Mouse (Mus musculus) liver, embryonic 16.5 days (tissue): ENCODE results near the gene Zmat5. TPM values are rescaled to one million over a fixed set of nuclear protein-coding genes. Genes with fewer than 3 reads are reported as not detected.

Experiments
- ATAC-seq: fragments of 200-750 bp; cut with Nextera tagmentation; 2 replicates; pipeline ENCODE4 v1.8.0; 2017; ENCODE audit warnings: low read depth, mild to moderate bottlenecking, moderate number of reproducible peaks, moderate library complexity
- H3K27ac ChIP-seq: fragments of 300-500 bp; sonication (generic); 2 replicates; pipeline ENCODE4 v1.5.1; 2014; ENCODE audit warnings: mild to moderate bottlenecking, low read length
- H3K27me3 ChIP-seq: fragments of 300-500 bp; sonication (generic); 2 replicates; pipeline ENCODE4 v1.6.1; 2014; ENCODE audit warnings: low read depth, low read length, mixed read lengths; ENCODE audit not compliant: control insufficient read depth, insufficient read depth
- H3K36me3 ChIP-seq: fragments of 300-500 bp; sonication (generic); 2 replicates; pipeline ENCODE4 v1.6.1; 2014; ENCODE audit warnings: mild to moderate bottlenecking; ENCODE audit not compliant: control insufficient read depth, insufficient read depth
- H3K4me1 ChIP-seq: fragments of 300-500 bp; sonication (generic); 2 replicates; pipeline ENCODE4 v1.6.1; 2014; ENCODE audit warnings: low read depth, low read length, mixed read lengths; ENCODE audit not compliant: control insufficient read depth
- H3K4me2 ChIP-seq: fragments of 300-500 bp; sonication (generic); 2 replicates; pipeline ENCODE4 v1.6.1; 2014; ENCODE audit warnings: low read depth, low read length, mixed read lengths
- H3K4me3 ChIP-seq: fragments of 300-500 bp; sonication (generic); 2 replicates; pipeline ENCODE4 v1.5.1; 2014; ENCODE audit warnings: low read depth, mild to moderate bottlenecking, low read length
- H3K9ac ChIP-seq: fragments of 300-500 bp; sonication (generic); 2 replicates; pipeline ENCODE4 v1.6.1; 2014; ENCODE audit warnings: low read depth, low read length
- H3K9me3 ChIP-seq: fragments of 300-500 bp; sonication (generic); replicated peaks from 2 replicates; pipeline ENCODE4 v1.6.1; 2016; ENCODE audit warnings: low read length; ENCODE audit not compliant: control insufficient read depth
- WGBS: fragments of 180-500 bp; shearing (Covaris S2); extraction: QIAGEN DNeasy Blood & Tissue Kit; methylation state at CpG from one replicate; pipeline ENCODE4 v1.1.7; 2014; ENCODE audit not compliant: insufficient replicate concordance; 5-methylcytosine and 5-hydroxymethylcytosine counted together
- polyA plus RNA-seq: library from polyadenylated mRNA; unstranded; fragments of >200 nt; fragmentation: Nextera tagmentation; extraction: Ambion mirVana; gene quantifications from 2 replicates; pipeline ENCODE4 v1.2.1, GENCODE M21; 2015

The Zmat5 gene
- polyA plus RNA-seq, 1 experiment from 2014 or later = 21.7 TPM

GRCm38 (mm10) chr11:4737682-4738081, 33.2 kb downstream of the Zmat5 start:
- Histone ChIP-seq H3K9me3 (no peaks in the 10 kb centered on the region), H3K4me1 (no peaks in the 10 kb centered on the region), H3K27ac (no peak overlapping the region), H3K4me2 (no peak overlapping the region), H3K27me3 (no peaks in the 10 kb centered on the region; the same call in 1 of the 2 replicates), H3K9ac (no peak overlapping the region), H3K4me3 (no peak overlapping the region), H3K36me3 (no peaks in the 10 kb centered on the region)
- 81% methylated on average over 10 of the region's 10 CpGs for WGBS
- ATAC-seq = no peak

GRCm38 (mm10) chr11:4738719-4739118, 34.2 kb downstream of the Zmat5 start:
- ATAC-seq = no peak
- H3K9ac ChIP-seq = no peak overlapping the region
- no peak overlapping the region for H3K4me3 ChIP-seq
- no peak overlapping the region for H3K4me2 ChIP-seq
- no peak overlapping the region for H3K27ac ChIP-seq
- no peaks in the 10 kb centered on the region for H3K4me1 ChIP-seq
- WGBS = 84% methylated on average over 16 of the region's 16 CpGs
- peaks cover 7% of the 10 kb centered on the region; the same call in 1 of the 2 replicates for H3K27me3 ChIP-seq
- no peaks in the 10 kb centered on the region for H3K36me3 ChIP-seq
- no peaks in the 10 kb centered on the region for H3K9me3 ChIP-seq

- Histone ChIP-seq H3K4me2 (no peak overlapping the region), H3K27me3 (peaks cover 27% of the 10 kb centered on the region), H3K4me1 (no peaks in the 10 kb centered on the region), H3K9me3 (no peaks in the 10 kb centered on the region), H3K27ac (no peak overlapping the region), H3K4me3 (no peak overlapping the region), H3K9ac (no peak overlapping the region), H3K36me3 (no peaks in the 10 kb centered on the region)
- ATAC-seq = peak; percentile 68
- 41% methylated on average over 5 of the region's 5 CpGs for WGBS
Observed at GRCm38 (mm10) chr11:4740785-4741184, 36.3 kb downstream of the Zmat5 start.

GRCm38 (mm10) chr11:4744691-4745090, 40.2 kb downstream of the Zmat5 start:
- 56% methylated on average over 6 of the region's 6 CpGs for WGBS
- Histone ChIP-seq H3K36me3 (no peaks in the 10 kb centered on the region), H3K27ac (no peak overlapping the region), H3K27me3 (peaks cover 66% of the 10 kb centered on the region), H3K4me2 (no peak overlapping the region), H3K9ac (no peak overlapping the region), H3K9me3 (no peaks in the 10 kb centered on the region), H3K4me1 (no peaks in the 10 kb centered on the region; the same call in 1 of the 2 replicates), H3K4me3 (no peak overlapping the region)
- ATAC-seq = no peak

- Histone ChIP-seq H3K27me3 (peaks cover 70% of the 10 kb centered on the region), H3K4me3 (peak overlapping the region; percentile 45), H3K36me3 (no peaks in the 10 kb centered on the region), H3K9ac (no peak overlapping the region), H3K27ac (no peak overlapping the region), H3K9me3 (no peaks in the 10 kb centered on the region), H3K4me1 (no peaks in the 10 kb centered on the region; the same call in 1 of the 2 replicates), H3K4me2 (peak overlapping the region; percentile 58)
- under 1% methylated on average over 39 of the region's 39 CpGs for WGBS
- no peak for ATAC-seq
Observed at GRCm38 (mm10) chr11:4745969-4746368, 41.5 kb downstream of the Zmat5 start.

GRCm38 (mm10) chr11:4746733-4747132, 42.3 kb downstream of the Zmat5 start, which contains the start of gene Cabp7:
Gene Cabp7, minus strand, starts transcription at chr11:4746778.
- H3K36me3 ChIP-seq = no peaks in the 10 kb centered on the region
- H3K27ac ChIP-seq = no peak within 1 kb of the TSS
- peak within 1 kb of the TSS; percentile 58 for H3K4me2 ChIP-seq
- no peak for ATAC-seq
- H3K9ac ChIP-seq = no peak within 1 kb of the TSS
- H3K4me3 ChIP-seq = peak within 1 kb of the TSS; percentile 45
- H3K9me3 ChIP-seq = no peaks in the 10 kb centered on the region
- peaks cover 70% of the 10 kb centered on the region for H3K27me3 ChIP-seq
- H3K4me1 ChIP-seq = no peaks in the 10 kb centered on the region; the same call in 1 of the 2 replicates
- 0% methylated on average over 24 of the region's 73 CpGs for WGBS

- Histone ChIP-seq H3K36me3 (no peaks in the 10 kb centered on the region), H3K27me3 (peaks cover 70% of the 10 kb centered on the region), H3K4me1 (no peaks in the 10 kb centered on the region; the same call in 1 of the 2 replicates), H3K9ac (no peak overlapping the region), H3K4me3 (peak overlapping the region; percentile 45), H3K27ac (no peak overlapping the region), H3K4me2 (peak overlapping the region; percentile 58; the same call in 1 of the 2 replicates), H3K9me3 (no peaks in the 10 kb centered on the region)
- ATAC-seq = no peak
- 5% methylated on average over 12 of the region's 12 CpGs for WGBS
Observed at GRCm38 (mm10) chr11:4747285-4747684, 42.8 kb downstream of the Zmat5 start.

GRCm38 (mm10) chr11:4750263-4750662, 45.8 kb downstream of the Zmat5 start:
- H3K9me3 ChIP-seq = no peaks in the 10 kb centered on the region; the same call in 1 of the 2 replicates
- H3K27me3 ChIP-seq = peaks cover 48% of the 10 kb centered on the region
- no peak for ATAC-seq
- no peak overlapping the region for H3K4me3 ChIP-seq
- WGBS = 6% methylated on average over 9 of the region's 9 CpGs
- H3K27ac ChIP-seq = no peak overlapping the region
- H3K4me1 ChIP-seq = no peaks in the 10 kb centered on the region; the same call in 1 of the 2 replicates
- no peak overlapping the region for H3K4me2 ChIP-seq
- H3K36me3 ChIP-seq = no peaks in the 10 kb centered on the region
- H3K9ac ChIP-seq = no peak overlapping the region

GRCm38 (mm10) chr11:4752836-4753235, 48.4 kb downstream of the Zmat5 start:
- 42% methylated on average over 10 of the region's 10 CpGs for WGBS
- H3K9ac ChIP-seq = no peak overlapping the region
- H3K4me3 ChIP-seq = no peak overlapping the region

More at GRCm38 (mm10) chr11:4752836-4753235, 48.4 kb downstream of the Zmat5 start:
- Histone ChIP-seq H3K27ac (no peak overlapping the region), H3K4me2 (no peak overlapping the region), H3K27me3 (peaks cover 22% of the 10 kb centered on the region), H3K4me1 (no peaks in the 10 kb centered on the region), H3K9me3 (no peaks in the 10 kb centered on the region; the same call in 1 of the 2 replicates), H3K36me3 (no peaks in the 10 kb centered on the region)
- no peak for ATAC-seq
